Mouse (Mus musculus): ENCODE data around the gene Fstl1. TPM values are rescaled to one million over a fixed set of nuclear protein-coding genes. Genes with fewer than 3 reads are reported as not detected.

Fstl1 gene
- polyA plus RNA-seq, 1 experiment from 2014 or later: 210 TPM

Other genes with a start within 250 kb of the Fstl1 start
- gene Gtf2e1, start 237.1 kb upstream of the Fstl1 start, polyA plus RNA-seq (2016; fragmentation: Nextera tagmentation; extraction: Ambion mirVana): 44.9 and 49.6 TPM in 2 replicates
- gene Rabl3, start 237.0 kb upstream of the Fstl1 start, polyA plus RNA-seq (2016; fragmentation: Nextera tagmentation; extraction: Ambion mirVana): 34.5 and 36.2 TPM in 2 replicates
- gene Hgd, start 196.7 kb upstream of the Fstl1 start, polyA plus RNA-seq (2016; fragmentation: Nextera tagmentation; extraction: Ambion mirVana): 0.09 and 0.16 TPM in 2 replicates
- 38.1 and 39.3 TPM in 2 replicates for gene Ndufb4, start 122.4 kb upstream of the Fstl1 start, polyA plus RNA-seq (2016; fragmentation: Nextera tagmentation; extraction: Ambion mirVana)
- 0.62 and 0.85 TPM in 2 replicates for gene Gm36028, start 84.3 kb downstream of the Fstl1 start, polyA plus RNA-seq (2016; fragmentation: Nextera tagmentation; extraction: Ambion mirVana)
- 68.3 and 68.9 TPM in 2 replicates for gene Lrrc58, start 91.5 kb downstream of the Fstl1 start, polyA plus RNA-seq (2016; fragmentation: Nextera tagmentation; extraction: Ambion mirVana)
- 0.99 and 1.2 TPM in 2 replicates for gene Gpr156, start 139.6 kb downstream of the Fstl1 start, polyA plus RNA-seq (2016; fragmentation: Nextera tagmentation; extraction: Ambion mirVana)